Comparison of ENCODE assay signal across 8 mouse cellular contexts in genomic region chr1:184827175-184827701, GRCm38 (mm10). TPM values are rescaled to one million over a fixed set of nuclear protein-coding genes. Genes with fewer than 3 reads are reported as not detected.
DNase-seq lines count a peak whose midpoint lies in the region; ATAC-seq and TF ChIP-seq lines count a peak whose summit lies in the region.

No protein-coding gene starts in this region.

- no peak for TF ChIP-seq EP300 in lung, postnatal 0 days (IDR thresholded peaks at IDR 0.05)

- H3K9ac ChIP-seq in lung, embryonic 16.5 days (ENCODE audit: low read length), result no peak overlapping the region
- H3K9ac ChIP-seq in lung, postnatal 0 days (replicated peaks; ENCODE audit: low read depth), result no peak overlapping the region
- peak overlapping the region; percentile 64 for H3K9ac ChIP-seq in heart, embryonic 14.5 days (ENCODE audit: low read length)

- WGBS in lung, embryonic 16.5 days, result 26% methylated on average over 23 of the region's 23 CpGs
- 33% methylated on average over 23 of the region's 23 CpGs for WGBS in lung, postnatal 0 days
- WGBS in heart, embryonic 14.5 days, result 22% methylated on average over 23 of the region's 23 CpGs
- 36% methylated on average over 23 of the region's 23 CpGs for WGBS in olfactory bulb, adult 2 months

- no peak for TF ChIP-seq POLR2A in olfactory bulb, adult 2 months (IDR thresholded peaks at IDR 0.05; ENCODE audit: insufficient read depth, low read depth, low read length)

- no peaks in the 10 kb centered on the region for H3K9me3 ChIP-seq in lung, embryonic 16.5 days (ENCODE audit: control insufficient read depth, low read length)
- H3K9me3 ChIP-seq in lung, postnatal 0 days (ENCODE audit: low read length), result no peaks in the 10 kb centered on the region
- H3K9me3 ChIP-seq in heart, embryonic 14.5 days (ENCODE audit: control insufficient read depth, low read length), result no peaks in the 10 kb centered on the region

- H3K27ac ChIP-seq in lung, embryonic 16.5 days (ENCODE audit: low read length), result no peak overlapping the region
- no peak overlapping the region for H3K27ac ChIP-seq in lung, postnatal 0 days (ENCODE audit: low read length)
- H3K27ac ChIP-seq in heart, embryonic 14.5 days (replicated peaks in 1 of 2; ENCODE audit: control insufficient read depth in 1 of 2, insufficient read depth in 1 of 2, low read depth in 2 of 2, low read length in 2 of 2), result no peak overlapping the region
- 0 out of 2 replicates have a peak overlapping the region, but pooled peaks have one; percentile 8 for H3K27ac ChIP-seq in olfactory bulb, adult 2 months (ENCODE audit: insufficient read depth, low read depth, low read length)

- ATAC-seq in lung, embryonic 16.5 days (ENCODE audit: low read depth), result no peak
- ATAC-seq in lung, postnatal 0 days, result no peak
- no peak for ATAC-seq in heart, embryonic 14.5 days (ENCODE audit: insufficient number of reproducible peaks, insufficient read depth, low FRiP score, low read depth)

- TF ChIP-seq CTCF in lung, postnatal 0 days (IDR thresholded peaks at IDR 0.05), result no peak
- TF ChIP-seq CTCF in olfactory bulb, adult 2 months (IDR thresholded peaks at IDR 0.05; ENCODE audit: insufficient read depth, low read depth, low read length), result no peak

- peaks cover 16% of the 10 kb centered on the region for H3K36me3 ChIP-seq in lung, embryonic 16.5 days (ENCODE audit: control insufficient read depth, insufficient read depth, low read length)
- peaks cover 14% of the 10 kb centered on the region for H3K36me3 ChIP-seq in lung, postnatal 0 days (ENCODE audit: insufficient read depth, low read length)
- peaks cover 32% of the 10 kb centered on the region for H3K36me3 ChIP-seq in heart, embryonic 14.5 days (ENCODE audit: control insufficient read depth, insufficient read depth, low read length)

- no peak for DNase-seq in lung, postnatal 0 days (ENCODE audit: low spot score)
- DNase-seq in kidney, postnatal 25 days, result peak; percentile 71 to 89
- DNase-seq in adipocyte (ENCODE audit: low spot score), result no peak
- DNase-seq in spleen, adult 12 weeks (ENCODE audit: low spot score), result no peak
- no peak for DNase-seq in layer of hippocampus, postnatal 36 days

- peak overlapping the region; percentile 21; the same call in 1 of the 2 replicates for H3K4me2 ChIP-seq in lung, embryonic 16.5 days (ENCODE audit: low read depth, low read length)
- H3K4me2 ChIP-seq in lung, postnatal 0 days (replicated peaks; ENCODE audit: low read depth, low read length), result no peak overlapping the region
- peak overlapping the region; percentile 62 for H3K4me2 ChIP-seq in heart, embryonic 14.5 days (ENCODE audit: low read length)

- peaks cover 3% of the 10 kb centered on the region; the same call in 1 of the 2 replicates for H3K4me1 ChIP-seq in lung, embryonic 16.5 days (replicated peaks; ENCODE audit: control insufficient read depth, insufficient read depth, low read length)
- H3K4me1 ChIP-seq in lung, postnatal 0 days (ENCODE audit: insufficient read depth, low read depth, low read length), result no peaks in the 10 kb centered on the region
- H3K4me1 ChIP-seq in heart, embryonic 14.5 days (ENCODE audit: control insufficient read depth in 2 of 2, insufficient read depth in 2 of 2, low read length in 2 of 2), result peaks cover 11 to 13% of the 10 kb centered on the region in 2 experiments
- H3K4me1 ChIP-seq in olfactory bulb, adult 2 months (ENCODE audit: control insufficient read depth, insufficient read depth, low read length), result peaks cover 11% of the 10 kb centered on the region

- no peaks in the 10 kb centered on the region for H3K27me3 ChIP-seq in lung, embryonic 16.5 days (ENCODE audit: control insufficient read depth, insufficient read depth, low read depth, low read length)
- no peaks in the 10 kb centered on the region for H3K27me3 ChIP-seq in lung, postnatal 0 days (replicated peaks; ENCODE audit: insufficient read depth, low read length)
- no peaks in the 10 kb centered on the region for H3K27me3 ChIP-seq in heart, embryonic 14.5 days (ENCODE audit: control insufficient read depth, insufficient read depth, low read length)

- no peak overlapping the region for H3K4me3 ChIP-seq in lung, embryonic 16.5 days (ENCODE audit: low read length)
- H3K4me3 ChIP-seq in lung, postnatal 0 days (ENCODE audit: low read depth, low read length), result no peak overlapping the region
- peak overlapping the region; percentile 29 to 39 for H3K4me3 ChIP-seq in heart, embryonic 14.5 days (ENCODE audit: control insufficient read depth in 1 of 2, insufficient read depth in 1 of 2, low read depth in 1 of 2, low read length in 2 of 2)
- peak overlapping the region; percentile 16 for H3K4me3 ChIP-seq in olfactory bulb, adult 2 months (ENCODE audit: insufficient read depth, low read depth, low read length)

RNA-seq across cellular contexts. Expression of gene Marc1, which starts 16.1 kb away (rescaled TPM):
- polyA plus RNA-seq in lung, embryonic 16.5 days (2015; fragmentation: Nextera tagmentation; extraction: Ambion mirVana), result 0.15 and 0.79 TPM in 2 replicates
- polyA plus RNA-seq in lung, postnatal 0 days (2015; fragmentation: Nextera tagmentation; extraction: Ambion mirVana), result 0.11 and 0.13 TPM in 2 replicates
- polyA plus RNA-seq in heart, embryonic 14.5 days (2014; fragmentation: Nextera tagmentation; extraction: Ambion mirVana), result not detected in 2 replicates
- polyA plus RNA-seq in olfactory bulb, adult 2 months (2012; ENCODE audit: insufficient read depth, insufficient read length, low replicate concordance, missing spikeins), result not detected in 2 replicates
- total RNA-seq in layer of hippocampus, postnatal 36 days (2021), result under 1 TPM in 1 of 2 experiments, not detected in 1; 0.25 TPM

RNA-seq across cellular contexts. Expression of gene Marc2, which starts 19.0 kb away (rescaled TPM):
- 154 and 166 TPM in 2 replicates for polyA plus RNA-seq in lung, embryonic 16.5 days (2015; fragmentation: Nextera tagmentation; extraction: Ambion mirVana)
- 213 and 222 TPM in 2 replicates for polyA plus RNA-seq in lung, postnatal 0 days (2015; fragmentation: Nextera tagmentation; extraction: Ambion mirVana)
- 144 and 148 TPM in 2 replicates for polyA plus RNA-seq in heart, embryonic 14.5 days (2014; fragmentation: Nextera tagmentation; extraction: Ambion mirVana)
- polyA plus RNA-seq in olfactory bulb, adult 2 months (2012; ENCODE audit: insufficient read depth, insufficient read length, low replicate concordance, missing spikeins), result not detected in 2 replicates
- 100 to 1,000 TPM; 103 to 110 TPM for total RNA-seq in layer of hippocampus, postnatal 36 days (2021)

RNA-seq across cellular contexts. Expression of gene C130074G19Rik, which starts 55.8 kb away (rescaled TPM):
- polyA plus RNA-seq in lung, embryonic 16.5 days (2015; fragmentation: Nextera tagmentation; extraction: Ambion mirVana), result 2.6 and 3.0 TPM in 2 replicates
- 4.0 and 4.6 TPM in 2 replicates for polyA plus RNA-seq in lung, postnatal 0 days (2015; fragmentation: Nextera tagmentation; extraction: Ambion mirVana)
- 1.3 and 1.5 TPM in 2 replicates for polyA plus RNA-seq in heart, embryonic 14.5 days (2014; fragmentation: Nextera tagmentation; extraction: Ambion mirVana)
- polyA plus RNA-seq in olfactory bulb, adult 2 months (2012; ENCODE audit: insufficient read depth, insufficient read length, low replicate concordance, missing spikeins), result not detected in 2 replicates
- 1 to 10 TPM; 7.0 to 8.1 TPM for total RNA-seq in layer of hippocampus, postnatal 36 days (2021)

Comparison
In these comparisons a context has a peak if more than half of its experiments do, and no peak if none do; other contexts are left out.
1. H3K4me3 ChIP-seq: peak in heart, embryonic 14.5 days (2 of 2) and olfactory bulb, adult 2 months (single experiment); none in lung, embryonic 16.5 days (single experiment) and lung, postnatal 0 days (single experiment).
2. DNase-seq: peak in kidney, postnatal 25 days (2 of 2); none in lung, postnatal 0 days (single experiment), adipocyte (single experiment), spleen, adult 12 weeks (single experiment) and layer of hippocampus, postnatal 36 days (0 of 2).
3. RNA of gene Marc2, which starts 19.0 kb away (polyA plus RNA-seq): 213 to 222 TPM in lung, postnatal 0 days, 154 to 166 TPM in lung, embryonic 16.5 days and 144 to 148 TPM in heart, embryonic 14.5 days; not detected in olfactory bulb, adult 2 months; every median in the first group is over 100 times any median in the second.